Mouse (Mus musculus) CH12.LX (cell line): ENCODE results near the gene Fam76b. TPM values are rescaled to one million over a fixed set of nuclear protein-coding genes. Genes with fewer than 3 reads are reported as not detected.

Source experiments
- DNase-seq: peaks from one replicate; pipeline ENCODE4 v3.0.0-alpha.2; 2013; ENCODE audit errors: extremely low read depth
- H3K27ac ChIP-seq: 2 replicates; pipeline ENCODE4 v1.5.1; 2012; ENCODE audit warnings: low read depth, mild to moderate bottlenecking, control low read depth, moderate library complexity; ENCODE audit not compliant: insufficient read depth
- H3K27me3 ChIP-seq: replicated peaks from 2 replicates; pipeline ENCODE3; 2012; ENCODE audit warnings: inconsistent platforms
- H3K36me3 ChIP-seq, 2 experiments: replicated peaks in 1 of 2; 2 replicates each; pipeline versions ENCODE3 to v1.6.1; 2012; ENCODE audit warnings: inconsistent platforms in 1 of 2, low read length in 1 of 2, mild to moderate bottlenecking in 1 of 2, mixed read lengths in 1 of 2, moderate library complexity in 1 of 2; ENCODE audit not compliant: control insufficient read depth in 1 of 2, insufficient read depth in 1 of 2
- H3K4me1 ChIP-seq, 2 experiments: 2 replicates each; pipeline ENCODE4 v1.6.1; 2012; ENCODE audit warnings: inconsistent platforms in 1 of 2, moderate library complexity in 1 of 2; ENCODE audit not compliant: insufficient read depth in 2 of 2, control insufficient read depth in 1 of 2
- H3K4me2 ChIP-seq: 2 replicates; pipeline ENCODE4 v1.6.1; 2012; ENCODE audit warnings: low read depth, mild to moderate bottlenecking, control low read depth; ENCODE audit not compliant: poor library complexity, insufficient read depth, severe bottlenecking
- H3K4me3 ChIP-seq, 3 experiments: fragments of 150-350 bp in 1 of 3; sonication (generic) in 1 of 3; replicated peaks in 1 of 3; 2 replicates each; pipeline versions ENCODE3 to v1.5.1; 2011 to 2012; ENCODE audit warnings: low read depth in 2 of 3, low read length in 2 of 3, mild to moderate bottlenecking in 2 of 3, moderate library complexity in 2 of 3, control low read depth in 1 of 3, improper control_type of control experiment in 1 of 3, inconsistent platforms in 1 of 3, mixed read lengths in 1 of 3; ENCODE audit not compliant: poor library complexity in 1 of 3
- H3K79me2 ChIP-seq: replicated peaks from 2 replicates; pipeline ENCODE4 v1.6.1; 2012; ENCODE audit warnings: mild to moderate bottlenecking, moderate library complexity; ENCODE audit not compliant: control insufficient read depth, poor library complexity, insufficient read depth, severe bottlenecking; ENCODE audit errors: extremely low read depth
- H3K9ac ChIP-seq: 2 replicates; pipeline ENCODE4 v1.6.1; 2012; ENCODE audit warnings: low read depth, mild to moderate bottlenecking, control low read depth, moderate library complexity; ENCODE audit not compliant: insufficient read depth
- H3K9me3 ChIP-seq: replicated peaks from 2 replicates; pipeline ENCODE3; 2012; ENCODE audit warnings: low read length, inconsistent platforms, mixed read lengths
- BHLHE40 ChIP-seq: IDR thresholded peaks from 2 replicates; pipeline ENCODE4 v1.6.1; 2011; ENCODE audit warnings: mild to moderate bottlenecking, low read depth, low read length, improper control_type of control experiment
- CHD1 ChIP-seq: IDR thresholded peaks from 2 replicates; pipeline ENCODE4 v1.6.1; 2012; ENCODE audit warnings: low read depth, low read length, improper control_type of control experiment, inconsistent platforms
- CHD2 ChIP-seq: IDR thresholded peaks from 2 replicates; pipeline ENCODE4 v1.6.1; 2011; ENCODE audit warnings: low read length, improper control_type of control experiment
- E2F4 ChIP-seq: IDR thresholded peaks from 2 replicates; pipeline ENCODE4 v1.6.1; 2011; ENCODE audit warnings: low read depth, low read length, improper control_type of control experiment; ENCODE audit not compliant: insufficient replicate concordance
- ELF1 ChIP-seq: IDR thresholded peaks from 2 replicates; pipeline ENCODE4 v1.6.1; 2014; ENCODE audit warnings: low read depth, mild to moderate bottlenecking, inconsistent platforms, low read length, improper control_type of control experiment
- EP300 ChIP-seq: IDR thresholded peaks from 2 replicates; pipeline ENCODE4 v1.6.1; 2011; ENCODE audit warnings: low read length, improper control_type of control experiment
- ETS1 ChIP-seq: conservative IDR thresholded peaks from 2 replicates; pipeline ENCODE4 v1.6.1; 2012; ENCODE audit warnings: low read depth, mild to moderate bottlenecking, inconsistent platforms, low read length, improper control_type of control experiment, moderate library complexity
- GABPA ChIP-seq: IDR thresholded peaks from 2 replicates; pipeline ENCODE4 v1.6.1; 2012; ENCODE audit warnings: low read depth, low read length, improper control_type of control experiment, inconsistent platforms; ENCODE audit not compliant: insufficient replicate concordance
- HCFC1 ChIP-seq: IDR thresholded peaks from 2 replicates; pipeline ENCODE4 v1.6.1; 2012; ENCODE audit warnings: low read depth, mild to moderate bottlenecking, inconsistent platforms, low read length, improper control_type of control experiment
- IRF4 ChIP-seq: IDR thresholded peaks from 2 replicates; pipeline ENCODE4 v1.6.1; 2014; ENCODE audit warnings: low read depth, mild to moderate bottlenecking, inconsistent platforms, low read length, improper control_type of control experiment
- JUN ChIP-seq: IDR thresholded peaks from 2 replicates; pipeline ENCODE4 v1.6.1; 2011; ENCODE audit warnings: low read depth, mild to moderate bottlenecking, low read length, improper control_type of control experiment, moderate library complexity; ENCODE audit not compliant: insufficient read depth
- JUND ChIP-seq: conservative IDR thresholded peaks from 2 replicates; pipeline ENCODE4 v1.6.1; 2011; ENCODE audit warnings: low read depth, low read length, improper control_type of control experiment
- KAT2A ChIP-seq: IDR thresholded peaks from 2 replicates; pipeline ENCODE4 v1.6.1; 2012; ENCODE audit warnings: low read length, improper control_type of control experiment, inconsistent platforms; ENCODE audit not compliant: insufficient replicate concordance
- MAFK ChIP-seq: IDR thresholded peaks from 2 replicates; pipeline ENCODE4 v1.6.1; 2011; ENCODE audit warnings: low read length, improper control_type of control experiment; ENCODE audit not compliant: insufficient replicate concordance
- MAX ChIP-seq: IDR thresholded peaks from 2 replicates; pipeline ENCODE4 v1.6.1; 2011; ENCODE audit warnings: low read length, improper control_type of control experiment
- MAZ ChIP-seq: IDR thresholded peaks from 2 replicates; pipeline ENCODE4 v1.6.1; 2012; ENCODE audit warnings: low read depth, mild to moderate bottlenecking, inconsistent platforms, low read length, improper control_type of control experiment, moderate library complexity
- MEF2A ChIP-seq: IDR thresholded peaks from 2 replicates; pipeline ENCODE4 v1.6.1; 2014; ENCODE audit warnings: low read depth, mild to moderate bottlenecking, inconsistent platforms, low read length, improper control_type of control experiment, borderline replicate concordance
- MXI1 ChIP-seq: IDR thresholded peaks from 2 replicates; pipeline ENCODE4 v1.6.1; 2011; ENCODE audit warnings: mild to moderate bottlenecking, low read depth, low read length, improper control_type of control experiment
- MYC ChIP-seq: IDR thresholded peaks from 2 replicates; pipeline ENCODE4 v1.6.1; 2011; ENCODE audit warnings: low read depth, mild to moderate bottlenecking, improper control_type of control experiment, low read length
- NELFE ChIP-seq: IDR thresholded peaks from 2 replicates; pipeline ENCODE4 v1.6.1; 2011; ENCODE audit warnings: low read depth, low read length, improper control_type of control experiment
- NRF1 ChIP-seq: IDR thresholded peaks from 2 replicates; pipeline ENCODE4 v1.6.1; 2014; ENCODE audit warnings: low read depth, mild to moderate bottlenecking, inconsistent platforms, low read length, improper control_type of control experiment, moderate library complexity
- PAX5 ChIP-seq: IDR thresholded peaks from 2 replicates; pipeline ENCODE4 v1.6.1; 2012; ENCODE audit warnings: low read length, inconsistent platforms, mixed read lengths
- POLR2A ChIP-seq: IDR thresholded peaks from 2 replicates; pipeline ENCODE4 v1.6.1; 2011; ENCODE audit warnings: low read depth, mild to moderate bottlenecking, improper control_type of control experiment, low read length
- POLR2AphosphoS2 ChIP-seq: IDR thresholded peaks from 2 replicates; pipeline ENCODE4 v1.6.1; 2011; ENCODE audit warnings: low read depth, low read length, improper control_type of control experiment
- RAD21 ChIP-seq: IDR thresholded peaks from 2 replicates; pipeline ENCODE4 v1.6.1; 2011; ENCODE audit warnings: low read depth, mild to moderate bottlenecking, low read length, improper control_type of control experiment, moderate library complexity
- RCOR1 ChIP-seq: conservative IDR thresholded peaks from 2 replicates; pipeline ENCODE4 v1.6.1; 2012; ENCODE audit warnings: low read depth, mild to moderate bottlenecking, inconsistent platforms, low read length, improper control_type of control experiment
- SIN3A ChIP-seq: IDR thresholded peaks from 2 replicates; pipeline ENCODE4 v1.6.1; 2012; ENCODE audit warnings: low read length, improper control_type of control experiment, inconsistent platforms
- SMC3 ChIP-seq: IDR thresholded peaks from 2 replicates; pipeline ENCODE4 v1.6.1; 2011; ENCODE audit warnings: low read depth, low read length, improper control_type of control experiment
- TBP ChIP-seq: conservative IDR thresholded peaks from 2 replicates; pipeline ENCODE4 v1.6.1; 2011; ENCODE audit warnings: low read depth, low read length, improper control_type of control experiment
- TCF12 ChIP-seq: IDR thresholded peaks from 2 replicates; pipeline ENCODE4 v1.6.1; 2014; ENCODE audit warnings: low read depth, mild to moderate bottlenecking, inconsistent platforms, low read length, improper control_type of control experiment
- UBTF ChIP-seq: IDR thresholded peaks from 2 replicates; pipeline ENCODE4 v1.6.1; 2012; ENCODE audit warnings: low read depth, mild to moderate bottlenecking, inconsistent platforms, low read length, improper control_type of control experiment, moderate library complexity
- USF1 ChIP-seq: IDR thresholded peaks from 2 replicates; pipeline ENCODE4 v1.6.1; 2014; ENCODE audit warnings: low read depth, mild to moderate bottlenecking, inconsistent platforms, low read length, improper control_type of control experiment
- USF2 ChIP-seq: conservative IDR thresholded peaks from 2 replicates; pipeline ENCODE4 v1.6.1; 2011; ENCODE audit warnings: low read depth, low read length, improper control_type of control experiment
- ZC3H11A ChIP-seq: IDR thresholded peaks from 2 replicates; pipeline ENCODE4 v1.6.1; 2012; ENCODE audit warnings: low read depth, mild to moderate bottlenecking, inconsistent platforms, low read length, improper control_type of control experiment
- ZKSCAN1 ChIP-seq: IDR thresholded peaks from 2 replicates; pipeline ENCODE4 v1.6.1; 2012; ENCODE audit warnings: low read depth, inconsistent platforms, low read length, improper control_type of control experiment, borderline replicate concordance
- ZMIZ1 ChIP-seq: IDR thresholded peaks from 2 replicates; pipeline ENCODE4 v1.6.1; 2012; ENCODE audit warnings: low read depth, mild to moderate bottlenecking, inconsistent platforms, low read length, improper control_type of control experiment
- ZNF384 ChIP-seq: IDR thresholded peaks from 2 replicates; pipeline ENCODE4 v1.6.1; 2012; ENCODE audit warnings: low read depth, low read length, improper control_type of control experiment, inconsistent platforms
- dilution Hi-C: fragments of 300-500 bp; cut with MboI; formaldehyde crosslinking; loops from 2 replicates; pipeline ENCODE4 v1.14.3; 2020; ENCODE audit warnings: low sequenced_read_pairs; ENCODE audit not compliant: extremely low pct_unique_long_range_greater_than_20kb, extremely low pct_ligation_motif_present
- in situ Hi-C: fragments of 300-500 bp; cut with MboI; formaldehyde crosslinking; loops from 3 replicates; pipeline ENCODE4 v1.14.3; 2019; ENCODE audit warnings: low sequenced_read_pairs, low pct_ligation_motif_present, low pct_unique_long_range_greater_than_20kb, mixed read lengths
- polyA plus RNA-seq: library from polyadenylated mRNA; unstranded; fragments of >175 nt; gene quantifications from 2 replicates; pipeline ENCODE4 v1.2.1, GENCODE M21; 2012; ENCODE audit warnings: low read depth; ENCODE audit not compliant: insufficient read length
- total RNA-seq, 2 experiments: library from RNA; depleted of rRNA; stranded (reverse); fragments of 300-350 nt in 1 of 2; fragments of >200 nt in 1 of 2; gene quantifications; 2 replicates each; pipeline ENCODE4 v1.2.3; 2012 to 2014

Gene Fam76b
- total and polyA plus RNA-seq, 3 experiments: 12.6 to 36.2 (median 31.7) TPM

GRCm38 (mm10) chr9:13826391-13826805, 1.1 kb upstream of the Fam76b start (continued):
- TF ChIP-seq TBP: no peak
- TF ChIP-seq, all 38 proteins: peak for 10

- dilution Hi-C loops (no loop called here), in situ Hi-C loops (no loop called here)
- TF ChIP-seq ZNF384 (no peak), USF2 (no peak), JUND (0 out of 2 replicates have a peak, but pooled peaks have one; percentile 12), E2F4 (no peak), RAD21 (no peak), JUN (peak; percentile 14; the same call in 1 of the 2 replicates), CHD2 (no peak), IRF4 (no peak), POLR2AphosphoS2 (no peak), ELF1 (peak; percentile 72; the same call in 1 of the 2 replicates), ZKSCAN1 (no peak), TCF12 (peak; percentile 65), GABPA (no peak), EP300 (no peak), BHLHE40 (peak; percentile 50; the same call in 1 of the 2 replicates), RCOR1 (no peak), MAX (no peak), MEF2A (no peak; the same call in 1 of the 2 replicates), PAX5 (no peak), ETS1 (no peak), ZMIZ1 (no peak; the same call in 1 of the 2 replicates), USF1 (no peak), MAFK (no peak), NELFE (no peak; the same call in 1 of the 2 replicates), KAT2A (no peak), CHD1 (no peak), POLR2A (peak; percentile 91), MYC (no peak), SMC3 (no peak), ZC3H11A (no peak), MAZ (no peak), HCFC1 (no peak), NRF1 (peak; percentile 52; the same call in 1 of the 2 replicates), UBTF (no peak), TBP (peak; percentile 82), MXI1 (peak; percentile 63; the same call in 1 of the 2 replicates), SIN3A (peak; percentile 5; the same call in 1 of the 2 replicates)
These were observed 597 bp upstream of the Fam76b start, which contains the start of gene Cep57 for GRCm38 (mm10) chr9:13826832-13827405. Gene Cep57, minus strand, starts transcription at chr9:13827107.

More at GRCm38 (mm10) chr9:13826832-13827405, 597 bp upstream of the Fam76b start, which contains the start of gene Cep57:
- peaks cover 15 to 31% of the 10 kb centered on the region in 2 experiments for H3K36me3 ChIP-seq
- DNase-seq: peak; percentile 99
- no peaks in the 10 kb centered on the region for H3K27me3 ChIP-seq
- peak within 1 kb of the TSS; percentile 57 for H3K27ac ChIP-seq
- peak within 1 kb of the TSS; percentile 97 for H3K9ac ChIP-seq
- peaks cover 48% of the 10 kb centered on the region for H3K79me2 ChIP-seq
- H3K9me3 ChIP-seq: no peaks in the 10 kb centered on the region
- H3K4me3 ChIP-seq: peak within 1 kb of the TSS; percentile 80 to 97 (median 91)
- peak within 1 kb of the TSS; percentile 91; the same call in 1 of the 2 replicates for H3K4me2 ChIP-seq
- peaks cover 8 to 50% of the 10 kb centered on the region in 2 experiments for H3K4me1 ChIP-seq
